Mouse (Mus musculus) hematopoietic stem cell, adult 5-6 weeks (primary cell): Measurements from ENCODE around the gene Lpcat4. TPM values are rescaled to one million over a fixed set of nuclear protein-coding genes. Genes with fewer than 3 reads are reported as not detected.

ENCODE experiments used
- ATAC-seq, 2 experiments: fragments of 125-278 bp in 1 of 2; replicated peaks in 1 of 2; 2 replicates each; pipeline ENCODE4 v1.8.0; 2016 to 2017; ENCODE audit warnings: inconsistent platforms in 2 of 2, mild to moderate bottlenecking in 2 of 2, moderate number of reproducible peaks in 2 of 2, low read depth in 1 of 2, moderate TSS enrichment in 1 of 2; ENCODE audit not compliant: low FRiP score in 2 of 2, poor library complexity in 2 of 2, severe bottlenecking in 2 of 2, insufficient read depth in 1 of 2, low TSS enrichment in 1 of 2
- total RNA-seq: library from RNA; stranded (forward); fragments of 172-1452, 232-1000 nt; gene quantifications from 2 replicates; pipeline ENCODE4 v1.2.3, GENCODE M21; 2017

Gene Lpcat4
- 7.8 and 22.5 TPM in 2 replicates for total RNA-seq

DNA sequence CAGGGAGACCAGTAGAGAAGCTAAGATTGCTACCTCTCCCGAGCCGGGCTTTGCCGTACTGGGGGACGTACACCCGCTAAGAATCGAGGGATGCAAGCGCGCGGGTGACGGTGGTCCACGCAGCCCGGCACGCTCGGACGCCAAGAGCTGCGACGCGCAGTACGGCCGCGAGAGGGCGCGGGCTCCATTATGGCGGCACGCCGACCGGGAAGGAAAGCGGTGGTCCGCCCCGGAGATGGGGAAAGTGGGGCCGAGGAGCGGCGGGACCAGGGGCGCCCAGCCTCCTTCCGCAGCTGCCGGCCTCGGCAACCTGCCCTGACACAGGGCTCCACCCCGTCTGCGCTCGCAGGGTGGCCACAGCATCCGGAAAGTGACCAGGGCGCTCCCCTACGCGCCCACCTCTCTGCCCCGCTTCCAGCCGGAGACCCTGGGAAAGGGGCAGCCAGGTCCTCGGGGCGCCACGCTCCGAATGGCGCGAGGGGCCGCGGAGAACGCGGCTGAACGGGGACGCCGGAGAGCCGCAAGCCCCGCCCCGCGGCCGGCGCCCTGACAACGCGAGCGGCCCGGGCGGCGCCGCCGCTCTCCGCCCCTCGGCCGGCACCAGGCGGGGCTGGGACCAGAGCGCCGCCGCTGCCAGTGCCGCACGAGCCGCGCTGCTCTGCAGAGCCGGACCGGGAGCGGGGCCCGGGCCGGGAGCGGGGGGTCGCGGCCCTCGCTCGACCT, at the start of gene Lpcat4:
Gene Lpcat4 (plus strand): TSS at position 257 of the 723 bp plus-strand sequence.
- peak; percentile 77 to 86 for ATAC-seq

DNA sequence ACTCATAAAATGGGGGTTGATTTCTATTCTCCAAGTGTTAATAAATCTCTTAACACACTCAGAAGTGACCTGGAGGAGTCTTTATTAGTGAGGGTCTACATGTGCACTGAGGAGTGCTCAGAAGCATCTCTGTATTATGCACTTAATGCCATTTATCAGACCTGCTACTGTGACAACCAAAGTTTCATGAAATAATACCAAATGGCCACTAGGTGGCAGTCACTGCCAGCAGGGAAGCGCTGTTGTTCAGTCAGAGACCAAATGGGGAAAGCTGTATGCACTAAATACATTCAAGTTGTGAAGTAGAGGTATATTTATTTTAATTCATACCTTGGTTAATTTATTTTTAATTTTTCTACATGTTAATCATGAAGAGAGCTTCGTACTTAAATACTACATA, 42.4 kb upstream of the Lpcat4 start:
- ATAC-seq: peak; percentile 87 to 90

DNA sequence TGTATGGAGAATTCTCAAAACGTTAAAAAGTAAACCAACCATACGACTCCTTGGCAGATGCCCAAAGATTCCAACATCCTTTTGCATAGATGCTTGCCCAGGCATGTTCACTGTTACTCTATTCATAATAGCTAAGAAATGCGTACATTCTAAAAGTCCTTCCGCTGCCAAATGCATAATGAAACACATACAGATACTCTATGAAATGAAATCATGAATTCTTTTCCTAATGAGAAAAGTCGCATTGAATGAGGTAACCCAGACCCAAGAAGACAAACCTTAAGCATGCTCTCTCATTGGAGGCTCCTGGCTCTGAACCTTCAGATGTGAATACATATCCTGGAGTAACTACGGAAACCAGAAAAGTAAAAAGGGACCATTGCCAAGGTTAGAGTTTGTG, 36.2 kb upstream of the Lpcat4 start:
- no peak for ATAC-seq

DNA sequence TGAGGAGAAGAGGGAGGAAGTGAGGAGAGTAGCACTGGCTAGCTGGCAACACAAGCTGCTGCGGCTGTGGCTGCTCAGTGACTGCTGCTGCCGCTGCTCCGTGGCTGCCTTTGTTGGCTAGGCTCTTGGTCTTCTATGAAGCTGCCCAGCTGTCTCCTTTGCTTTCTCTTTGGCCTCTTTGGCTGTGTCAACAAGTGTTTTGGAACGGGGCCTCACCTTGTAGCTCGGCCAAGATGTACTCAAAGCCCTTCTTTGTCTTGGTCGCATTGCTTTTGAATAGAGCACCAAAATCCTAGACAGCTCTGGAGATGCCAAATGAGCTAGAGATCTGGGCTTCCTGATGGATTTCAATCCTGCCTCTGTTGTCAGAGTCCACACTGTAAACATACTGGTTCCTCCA, 29.1 kb upstream of the Lpcat4 start:
- ATAC-seq: no peak

DNA sequence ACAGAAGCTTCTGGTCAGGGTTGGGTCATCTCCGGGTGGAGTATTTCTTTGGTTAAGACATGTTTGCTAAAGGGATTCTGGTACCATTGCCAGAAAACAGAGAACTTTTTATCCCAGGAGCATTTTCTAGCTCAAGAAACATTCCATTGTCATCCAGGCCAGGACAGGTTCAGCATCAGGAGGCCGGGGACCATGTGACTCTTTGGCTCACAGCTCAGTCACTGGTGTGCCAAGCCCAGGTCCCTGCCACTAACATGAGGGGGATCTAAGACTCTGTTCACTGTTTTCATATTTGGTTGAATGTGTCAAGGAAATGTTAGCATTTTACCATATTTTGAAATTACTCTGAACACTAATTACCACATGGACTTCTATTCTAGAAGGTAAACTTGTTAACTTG, 28.6 kb upstream of the Lpcat4 start:
- ATAC-seq: no peak

DNA sequence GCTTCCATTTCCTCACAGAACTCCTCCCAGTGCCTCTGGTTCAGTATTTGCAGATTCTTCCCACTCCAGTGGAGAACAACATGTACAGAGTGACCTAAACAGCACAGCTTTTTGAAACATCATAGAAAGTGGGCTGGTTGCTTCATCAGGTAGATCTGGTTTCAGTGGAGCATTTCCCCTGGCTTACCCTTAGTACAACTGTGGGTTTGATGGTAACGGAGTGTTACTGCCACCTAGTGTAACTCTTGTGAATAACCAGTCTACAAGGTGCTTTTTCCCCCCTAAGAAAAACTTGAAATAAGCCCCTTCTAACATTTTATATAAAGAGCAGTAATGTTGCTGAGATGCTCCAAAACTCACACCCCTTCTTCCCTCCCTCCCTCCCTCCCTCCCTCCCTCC, 23.3 kb upstream of the Lpcat4 start:
- ATAC-seq: peak; percentile 67 to 84; a peak in 3 of 4 replicates

DNA sequence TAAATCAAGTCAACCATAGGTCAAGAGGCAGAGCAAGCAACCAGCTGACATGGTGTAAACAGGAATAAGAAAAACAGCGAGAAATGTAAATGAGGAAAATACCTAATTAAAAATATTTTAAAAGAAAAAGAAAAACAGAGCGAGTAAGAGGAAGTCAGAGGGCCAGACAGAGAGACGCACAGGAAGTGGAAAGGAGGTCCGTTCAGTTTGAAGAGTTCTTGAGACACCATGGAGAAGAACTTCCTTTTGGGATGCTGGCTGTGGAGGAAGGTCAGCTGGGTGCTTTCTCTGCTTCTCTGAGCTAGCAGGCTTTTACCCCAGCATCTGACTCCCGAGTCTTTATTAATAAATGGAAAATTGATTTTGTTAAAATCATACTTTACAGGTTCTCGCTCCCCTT, 21.7 kb upstream of the Lpcat4 start:
- ATAC-seq: no peak

DNA sequence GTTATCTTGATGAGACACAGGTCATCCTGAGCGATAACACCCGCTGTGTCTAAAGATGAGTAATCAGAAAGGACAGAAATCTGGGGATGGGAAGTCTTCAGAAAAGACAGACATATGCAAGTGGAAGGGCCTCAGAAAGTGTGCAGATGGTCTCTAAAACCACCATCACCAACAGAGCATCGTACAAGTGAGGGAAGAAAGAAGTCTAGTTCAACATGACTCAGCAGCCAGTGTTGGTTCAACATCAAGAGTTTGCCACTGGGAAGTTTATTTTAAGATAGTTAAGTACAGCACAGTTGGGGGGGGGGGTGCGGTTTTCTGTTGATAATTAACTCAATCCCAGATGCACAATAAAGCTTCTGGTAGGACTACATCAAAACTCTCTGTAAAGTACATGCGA, 18.4 kb upstream of the Lpcat4 start:
- no peak for ATAC-seq

DNA sequence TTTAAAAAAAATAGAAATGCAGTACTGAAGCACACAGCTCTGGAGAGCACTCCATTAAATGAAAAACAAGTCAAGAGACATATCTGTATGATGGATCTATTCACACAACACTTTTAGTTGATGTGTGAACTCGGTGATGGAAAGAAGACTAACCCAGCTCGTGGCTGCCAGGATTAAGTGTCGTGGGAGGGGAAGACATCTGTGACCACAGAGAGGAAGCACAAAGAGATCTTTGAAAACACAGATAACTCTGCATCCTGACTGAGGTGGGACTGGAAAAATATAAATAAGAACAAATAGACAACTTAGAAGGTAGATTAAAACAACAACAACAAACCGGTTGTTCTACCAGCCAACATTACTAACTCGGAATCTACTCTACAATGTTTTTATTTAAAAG, 16.7 kb upstream of the Lpcat4 start:
- ATAC-seq: no peak

DNA sequence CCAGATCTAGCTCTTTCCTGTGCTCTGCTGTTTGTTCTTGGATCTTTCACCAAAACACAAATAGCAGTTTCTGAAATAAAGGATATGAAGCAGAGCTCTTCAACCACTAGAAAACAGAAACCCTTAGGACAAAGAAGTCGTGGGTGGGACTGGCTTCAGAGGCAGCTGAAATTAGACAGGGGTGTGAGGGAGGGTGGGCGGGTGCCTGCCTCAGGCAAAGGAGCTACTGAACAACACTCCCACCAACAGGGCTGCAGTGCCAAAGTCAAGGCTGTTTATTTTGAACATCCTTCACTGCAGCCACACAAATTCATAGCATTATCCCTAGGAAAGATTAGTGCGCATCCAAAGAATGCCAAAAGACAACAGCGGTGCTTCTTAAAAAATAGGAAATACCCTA, 14.9 kb upstream of the Lpcat4 start:
- no peak for ATAC-seq

DNA sequence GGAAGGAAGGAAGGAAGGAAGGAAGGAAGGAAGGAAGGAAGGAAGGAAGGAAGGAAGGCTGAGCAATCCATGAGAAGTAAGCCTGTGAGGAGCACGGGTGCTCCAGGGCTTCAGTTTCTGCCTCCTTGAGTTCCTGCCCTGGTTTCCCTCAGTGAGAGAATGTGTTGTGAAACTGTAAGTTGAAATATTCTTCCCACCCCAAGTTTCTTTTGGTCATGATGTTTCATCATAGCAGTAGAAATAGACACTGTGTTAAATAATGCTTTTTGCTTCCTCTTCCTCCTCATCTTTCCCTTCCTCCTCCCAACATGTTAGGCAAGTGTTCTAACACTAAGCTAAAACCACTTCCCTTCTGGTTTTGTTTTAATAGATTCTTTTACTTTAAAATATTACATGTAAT, 6.6 kb upstream of the Lpcat4 start:
- peak; percentile 67 to 89; a peak in 2 of 4 replicates for ATAC-seq

DNA sequence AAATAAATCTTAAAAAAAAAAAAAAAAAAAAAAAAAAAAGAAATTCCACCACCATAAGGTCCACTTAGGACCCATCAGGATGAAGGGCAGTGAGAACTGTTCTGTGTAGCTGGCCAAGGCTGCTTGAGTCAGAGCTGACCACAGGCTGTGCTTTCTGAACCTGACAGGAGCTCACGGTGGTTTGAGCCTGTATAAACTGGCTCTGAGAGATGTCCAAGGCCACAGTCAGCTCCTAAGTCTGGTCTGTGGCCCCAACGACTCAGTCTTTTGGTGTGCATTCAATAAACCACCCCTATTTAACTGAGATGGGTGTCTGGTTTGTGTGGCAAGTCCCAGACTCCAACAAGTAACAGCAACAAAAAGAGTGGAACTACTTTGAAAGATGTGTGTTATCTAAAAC, 2.6 kb upstream of the Lpcat4 start:
- ATAC-seq: no peak

DNA sequence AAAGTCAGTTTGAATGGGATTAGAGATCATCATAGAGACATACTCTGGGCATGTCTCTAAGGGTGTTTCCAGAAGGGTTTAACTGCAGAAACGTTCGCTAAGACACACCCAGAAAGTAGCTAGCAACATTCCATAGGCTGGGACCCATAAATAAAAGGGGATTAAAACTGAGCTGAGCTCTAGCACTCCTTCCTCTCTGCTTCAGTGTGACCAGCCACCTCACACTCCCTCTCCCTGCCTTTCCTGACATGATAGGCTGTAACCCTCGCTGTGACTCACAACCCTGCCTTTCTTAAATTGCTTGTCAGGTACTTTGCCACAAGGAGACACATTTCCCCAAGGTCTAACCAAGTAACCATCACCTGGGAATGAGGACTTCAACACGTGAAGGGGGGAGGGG, 1.3 kb upstream of the Lpcat4 start:
- no peak for ATAC-seq

DNA sequence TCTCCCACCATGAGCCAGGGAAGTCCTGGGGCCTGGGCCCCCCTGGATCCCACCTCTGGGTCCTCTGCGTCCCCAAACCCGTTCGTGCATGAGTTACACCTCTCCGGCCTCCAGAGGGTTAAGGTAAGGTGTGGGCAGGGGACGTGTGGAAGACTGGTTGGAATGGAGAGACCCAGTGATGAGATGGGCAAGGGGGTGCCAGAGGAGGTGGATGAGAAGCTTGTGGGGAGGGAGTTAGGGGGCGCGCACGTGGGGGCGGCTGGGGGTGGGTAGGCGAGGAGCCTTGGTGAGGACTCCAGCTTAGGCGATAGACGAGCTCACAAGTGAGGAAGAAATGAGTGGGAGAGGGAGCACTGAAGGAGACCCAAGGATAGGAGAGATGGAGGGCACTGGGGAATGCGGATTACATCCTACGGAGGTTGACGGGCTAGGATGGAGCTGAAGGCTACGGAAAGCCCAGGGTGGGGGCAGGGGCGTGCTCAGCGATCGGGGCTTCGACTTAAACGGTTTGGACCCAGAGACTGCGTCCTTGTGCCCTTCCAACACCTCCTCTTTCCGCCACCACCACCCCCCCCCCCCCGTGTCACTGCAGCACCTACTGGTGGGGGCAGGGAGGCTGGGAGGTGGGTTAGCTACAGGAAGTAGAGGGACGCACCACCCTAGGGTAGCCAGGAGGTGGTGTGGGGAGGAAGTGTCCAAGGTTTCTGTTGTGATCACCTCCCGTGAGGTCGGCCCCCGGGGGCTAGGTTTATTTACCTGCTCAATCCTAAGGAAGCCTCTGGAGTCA, 860 bp downstream of the Lpcat4 start:
- ATAC-seq: peak; percentile 30 to 38

DNA sequence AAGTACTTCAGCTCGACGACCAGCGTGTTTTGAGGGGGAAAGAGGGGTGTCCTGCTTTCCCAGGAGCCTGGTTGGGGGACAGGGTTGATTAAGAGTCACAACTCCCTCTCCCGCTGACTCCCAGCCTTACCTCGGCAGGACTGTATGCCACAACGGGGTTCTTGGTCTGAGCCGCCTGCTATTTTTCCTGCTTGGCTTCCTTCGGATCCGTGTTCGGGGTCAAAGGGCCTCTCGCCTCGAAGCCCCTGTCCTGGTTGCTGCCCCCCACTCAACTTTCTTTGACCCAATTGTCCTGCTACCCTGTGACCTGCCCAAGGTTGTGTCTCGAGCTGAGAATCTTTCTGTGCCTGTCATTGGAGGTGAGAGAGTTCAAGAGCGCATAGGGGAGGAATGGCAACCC, 2.5 kb downstream of the Lpcat4 start:
- ATAC-seq: no peak

DNA sequence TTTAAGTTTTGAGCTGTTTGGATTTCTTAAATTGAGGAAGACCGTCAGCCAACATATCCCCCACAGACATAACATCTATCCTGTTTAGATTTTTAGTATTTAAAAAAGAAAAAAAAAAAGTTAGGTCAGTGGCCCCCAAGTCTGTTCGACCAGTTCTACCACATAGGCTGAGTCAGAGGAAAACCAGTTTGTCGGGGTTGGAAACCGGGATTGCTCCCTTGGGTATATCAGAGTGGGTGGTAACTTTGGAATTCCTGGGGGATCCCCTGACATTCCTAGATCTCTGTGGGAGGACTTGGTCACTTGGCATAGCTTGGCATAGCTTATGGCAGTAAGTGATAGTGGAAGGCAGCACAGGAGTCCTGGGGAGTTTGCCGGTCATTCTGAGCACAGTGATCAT, 6.0 kb downstream of the Lpcat4 start:
- no peak for ATAC-seq

DNA sequence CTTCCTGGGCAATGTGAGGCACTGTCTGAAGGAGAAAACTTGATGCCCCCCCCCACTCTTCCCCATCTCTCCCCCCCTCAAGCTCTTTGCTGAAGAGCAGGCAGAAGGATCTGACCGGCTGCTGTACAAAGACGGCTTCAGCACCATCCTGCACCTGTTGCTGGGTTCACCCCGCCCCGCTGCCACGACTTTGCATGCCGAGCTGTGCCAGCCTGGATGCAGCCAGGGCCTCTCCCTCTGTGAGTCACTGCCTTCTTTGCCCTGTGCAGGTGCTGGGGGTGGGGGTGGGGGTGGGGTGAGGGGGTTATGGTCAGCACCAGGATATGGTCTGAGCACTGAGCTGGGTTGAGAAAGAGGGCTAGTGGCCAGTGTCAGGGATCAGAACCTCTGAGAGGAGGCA, 6.9 kb downstream of the Lpcat4 start:
- no peak for ATAC-seq

DNA sequence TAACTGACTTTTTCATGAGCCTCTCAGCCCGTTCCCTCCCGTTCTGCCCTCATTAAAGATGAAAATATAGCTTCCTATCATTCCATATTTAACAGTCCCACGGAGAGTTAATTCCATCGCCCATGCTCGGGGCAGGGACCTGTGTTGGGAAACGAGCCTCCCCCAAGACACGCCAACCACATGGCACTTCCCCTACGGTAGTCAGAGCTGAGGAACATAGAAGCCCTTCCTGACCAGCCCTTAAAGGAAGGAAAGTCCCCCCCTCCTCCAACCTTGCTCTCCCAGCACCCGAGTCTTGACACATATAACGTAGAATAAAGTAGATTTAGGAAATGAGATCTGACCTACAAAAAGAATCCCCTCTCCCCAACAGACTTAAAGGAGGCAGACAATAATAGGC, 8.1 kb downstream of the Lpcat4 start:
- ATAC-seq: peak; percentile 57 to 72
